8 mouse cellular contexts compared by ENCODE assay signal in the genomic region with DNA sequence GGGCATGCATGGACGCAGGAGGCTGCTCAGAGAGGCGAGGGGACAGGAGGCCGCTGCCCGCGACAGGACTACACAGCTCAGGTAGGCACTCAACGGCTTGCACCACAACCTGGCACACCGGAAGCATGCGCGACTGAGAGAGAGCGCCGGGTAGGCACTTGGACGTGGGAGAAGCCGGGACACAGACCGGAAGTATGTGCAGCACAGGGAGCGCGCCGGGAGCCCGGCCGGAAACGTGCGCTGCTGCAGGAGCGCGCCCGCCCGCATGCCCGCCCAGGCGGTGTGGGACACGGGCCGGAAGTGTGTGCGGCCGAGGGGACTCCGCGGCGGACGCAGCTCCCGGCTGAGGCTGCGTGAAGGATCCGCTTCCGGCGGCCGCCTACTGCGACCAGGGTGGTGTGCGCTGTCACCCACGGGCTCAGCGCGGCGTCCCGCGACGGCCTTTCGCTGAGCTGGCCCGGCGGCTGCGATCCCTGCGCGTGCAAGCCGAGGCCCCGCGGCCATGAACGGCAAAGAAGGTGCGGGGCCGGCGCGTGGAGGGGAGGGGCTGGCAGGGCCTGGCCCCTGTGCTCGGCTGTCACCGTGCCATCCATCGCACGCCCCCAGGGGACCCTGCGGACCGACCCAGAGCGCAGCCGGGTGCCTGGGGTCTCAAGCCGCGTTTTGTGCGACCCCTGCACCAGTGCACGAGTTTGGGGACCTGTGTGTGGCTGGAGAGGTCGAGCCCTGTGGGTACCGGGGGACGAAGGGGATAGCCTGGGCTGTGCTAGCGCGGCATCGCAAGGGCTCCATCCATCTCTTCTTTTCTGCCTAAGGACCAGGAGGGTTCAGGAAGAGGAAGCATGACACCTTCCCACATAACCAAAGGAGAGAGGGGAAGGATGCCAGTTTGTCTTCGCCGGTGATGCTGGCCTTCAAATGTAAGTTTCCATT. TPM values are rescaled to one million over a fixed set of nuclear protein-coding genes. Genes with fewer than 3 reads are reported as not detected.
A peak's percentile ranks its signal among the peaks of the same experiment; 100 is the strongest.
DNase-seq lines count a peak whose midpoint lies in the region; ATAC-seq and TF ChIP-seq lines count a peak whose summit lies in the region.

Gene Tsnax (plus strand): TSS at position 303 of the 933 bp plus-strand sequence.

- DNase-seq in MN1 (ENCODE audit: low spot score) = peak; percentile 95
- peak; percentile 89 for DNase-seq in cerebellum, adult 9-10 months
- peak; percentile 91 for DNase-seq in hindbrain, embryonic 10.5 days (ENCODE audit: low spot score)
- DNase-seq in layer of hippocampus, adult 9-11 months = peak; percentile 95
- DNase-seq in lung, postnatal 0 days (ENCODE audit: low spot score) = peak; percentile 97
- peak; percentile 83 for DNase-seq in ovary, postnatal 14 days (ENCODE audit: low spot score)
- peak; percentile 92 for DNase-seq in thymus, postnatal 14 days

- peak within 1 kb of the TSS; percentile 88 for H3K9ac ChIP-seq in lung, postnatal 0 days (replicated peaks; ENCODE audit: low read depth)

- peak within 1 kb of the TSS; percentile 99 for H3K4me3 ChIP-seq in hindbrain, embryonic 10.5 days
- peak within 1 kb of the TSS; percentile 92 for H3K4me3 ChIP-seq in lung, postnatal 0 days (ENCODE audit: low read depth, low read length)

- H3K36me3 ChIP-seq in hindbrain, embryonic 10.5 days = peaks cover 38% of the 10 kb centered on the region
- 0 out of 2 replicates have a peak, but pooled peaks cover 5% of the 10 kb centered on the region for H3K36me3 ChIP-seq in lung, postnatal 0 days (ENCODE audit: insufficient read depth, low read length)

- WGBS in hindbrain, embryonic 10.5 days = 3% methylated on average over 84 of the region's 84 CpGs
- 3% methylated on average over 48 of the region's 84 CpGs for WGBS in lung, postnatal 0 days

- peak; percentile 20 for TF ChIP-seq CTCF in lung, postnatal 0 days (IDR thresholded peaks at IDR 0.05)

- peak within 1 kb of the TSS; percentile 95 for H3K27ac ChIP-seq in hindbrain, embryonic 10.5 days
- H3K27ac ChIP-seq in lung, postnatal 0 days (ENCODE audit: low read length) = peak within 1 kb of the TSS; percentile 76

- peaks cover 3% of the 10 kb centered on the region; the same call in 1 of the 2 replicates for H3K9me3 ChIP-seq in hindbrain, embryonic 10.5 days
- H3K9me3 ChIP-seq in lung, postnatal 0 days (ENCODE audit: low read length) = no peaks in the 10 kb centered on the region

- peak; percentile 99 for ATAC-seq in frontal cortex, adult (ENCODE audit: low TSS enrichment)
- ATAC-seq in lung, postnatal 0 days = peak; percentile 100

- peaks cover 16% of the 10 kb centered on the region for H3K4me1 ChIP-seq in hindbrain, embryonic 10.5 days (replicated peaks)
- 0 out of 2 replicates have a peak, but pooled peaks cover 5% of the 10 kb centered on the region for H3K4me1 ChIP-seq in lung, postnatal 0 days (ENCODE audit: insufficient read depth, low read depth, low read length)

- no peak for TF ChIP-seq EP300 in lung, postnatal 0 days (IDR thresholded peaks at IDR 0.05)

- H3K27me3 ChIP-seq in hindbrain, embryonic 10.5 days (ENCODE audit: insufficient read depth, poor library complexity, severe bottlenecking) = peaks cover 7% of the 10 kb centered on the region; the same call in 1 of the 2 replicates
- no peaks in the 10 kb centered on the region for H3K27me3 ChIP-seq in lung, postnatal 0 days (replicated peaks; ENCODE audit: insufficient read depth, low read length)

- H3K4me2 ChIP-seq in lung, postnatal 0 days (replicated peaks; ENCODE audit: low read depth, low read length) = peak within 1 kb of the TSS; percentile 90

RNA-seq across cellular contexts. Expression of gene Tsnax, which starts in this region (rescaled TPM):
- 128 and 131 TPM in 2 replicates for polyA plus RNA-seq in hindbrain, embryonic 10.5 days (2016; fragmentation: Nextera tagmentation; extraction: Ambion mirVana)
- polyA plus RNA-seq in lung, postnatal 0 days (2015; fragmentation: Nextera tagmentation; extraction: Ambion mirVana) = 60.6 and 63.3 TPM in 2 replicates

Comparison
In these comparisons a context has a peak if more than half of its experiments do, and no peak if none do; other contexts are left out.
1. Peak in every context shown above with its lines: DNase-seq, ATAC-seq, H3K4me3 ChIP-seq and H3K27ac ChIP-seq.